In genomic region chr5:145353081-145353480, GRCm38 (mm10) we compare ENCODE assay signal across 27 mouse cellular contexts. TPM values are rescaled to one million over a fixed set of nuclear protein-coding genes. Genes with fewer than 3 reads are reported as not detected.
A peak's percentile ranks its signal among the peaks of the same experiment; 100 is the strongest.
DNase-seq lines count a peak whose midpoint lies in the region; ATAC-seq and TF ChIP-seq lines count a peak whose summit lies in the region.
"Had no signal": no experiment of that assay in that cellular context is flagged by ENCODE, and none has a peak within 500 bp of the region (broad histone marks: within the 10 kb centered on the region; RNA-seq: fewer than 3 reads in every experiment).

No protein-coding gene starts in this region.

- ATAC-seq in embryonic facial prominence, embryonic 14.5 days (ENCODE audit: low read depth): no peak
- no peak for ATAC-seq in midbrain, postnatal 0 days (ENCODE audit: low FRiP score)
- ATAC-seq: activated CD4-positive, CD25-positive, alpha-beta regulatory T cell, adult 4 months; CD4-positive, CD25-positive, alpha-beta regulatory T cell, adult 4 months; forebrain, embryonic 13.5 days; forebrain, embryonic 15.5 days; forebrain, postnatal 0 days; Patski had no signal

- WGBS in embryonic facial prominence, embryonic 14.5 days: 68% methylated on average over 1 of the region's 1 CpGs
- WGBS in embryonic facial prominence, embryonic 10.5 days: 70% methylated on average over 1 of the region's 1 CpGs
- 80% methylated on average over 1 of the region's 1 CpGs for WGBS in midbrain, postnatal 0 days

- H3K27ac ChIP-seq in embryonic facial prominence, embryonic 14.5 days (replicated peaks; ENCODE audit: low read depth, low read length): no peak overlapping the region
- H3K27ac ChIP-seq in embryonic facial prominence, embryonic 10.5 days (replicated peaks): no peak overlapping the region
- no peak overlapping the region for H3K27ac ChIP-seq in midbrain, postnatal 0 days (ENCODE audit: low read depth, low read length)
- H3K27ac ChIP-seq: embryonic facial prominence, embryonic 13.5 days; forebrain, embryonic 13.5 days; forebrain, embryonic 15.5 days had no signal

- no peaks in the 10 kb centered on the region for H3K4me1 ChIP-seq in embryonic facial prominence, embryonic 14.5 days (ENCODE audit: control insufficient read depth, insufficient read depth, low read length)
- no peaks in the 10 kb centered on the region for H3K4me1 ChIP-seq in embryonic facial prominence, embryonic 10.5 days
- no peaks in the 10 kb centered on the region for H3K4me1 ChIP-seq in midbrain, postnatal 0 days (ENCODE audit: insufficient read depth, low read length)
- H3K4me1 ChIP-seq: embryonic facial prominence, embryonic 13.5 days; forebrain, embryonic 13.5 days; forebrain, embryonic 15.5 days had no signal

- no peaks in the 10 kb centered on the region for H3K36me3 ChIP-seq in embryonic facial prominence, embryonic 14.5 days (ENCODE audit: control insufficient read depth, insufficient read depth, low read length)
- H3K36me3 ChIP-seq in embryonic facial prominence, embryonic 10.5 days (replicated peaks): no peaks in the 10 kb centered on the region
- no peaks in the 10 kb centered on the region for H3K36me3 ChIP-seq in midbrain, postnatal 0 days (ENCODE audit: insufficient read depth, low read length)
- H3K36me3 ChIP-seq: embryonic facial prominence, embryonic 13.5 days; forebrain, embryonic 15.5 days; G1E had no signal

- no peaks in the 10 kb centered on the region for H3K27me3 ChIP-seq in embryonic facial prominence, embryonic 14.5 days (replicated peaks; ENCODE audit: control insufficient read depth, insufficient read depth, low read length)
- H3K27me3 ChIP-seq in embryonic facial prominence, embryonic 10.5 days (replicated peaks; ENCODE audit: low read depth, poor library complexity, severe bottlenecking): no peaks in the 10 kb centered on the region
- H3K27me3 ChIP-seq in midbrain, postnatal 0 days (ENCODE audit: insufficient read depth, low read length): no peaks in the 10 kb centered on the region
- H3K27me3 ChIP-seq: embryonic facial prominence, embryonic 13.5 days; forebrain, embryonic 13.5 days; forebrain, embryonic 15.5 days; Patski had no signal

- no peak overlapping the region for H3K9ac ChIP-seq in embryonic facial prominence, embryonic 14.5 days (ENCODE audit: low read depth, low read length)
- H3K9ac ChIP-seq in midbrain, postnatal 0 days (replicated peaks; ENCODE audit: low read length, poor library complexity, severe bottlenecking): no peak overlapping the region
- H3K9ac ChIP-seq: embryonic facial prominence, embryonic 13.5 days; forebrain, embryonic 13.5 days; forebrain, embryonic 15.5 days; forebrain, postnatal 0 days had no signal

- DNase-seq in embryonic facial prominence, embryonic 14.5 days (ENCODE audit: low spot score): peak; percentile 4
- no peak for DNase-seq in embryonic facial prominence, embryonic 10.5 days (ENCODE audit: low spot score)
- DNase-seq in 3T3-L1 (ENCODE audit: low read depth, low spot score): peak; percentile 89
- DNase-seq in Muller cell, postnatal 12 days (ENCODE audit: inconsistent ontology term): peak; percentile 5
- no peak for DNase-seq in left cerebral cortex, adult 18-20 months (ENCODE audit: low spot score in 2 of 2)
- DNase-seq in midbrain, postnatal 0 days (ENCODE audit: low spot score): no peak
- DNase-seq: adrenal gland, adult 8-10 months; adrenal gland, postnatal 14 days; adrenal gland, postnatal 36 days; B cell, adult 2 months; cerebellum, adult 11-12 months; cerebellum, adult 2 months; cerebellum, adult 9-10 months; cerebellum, postnatal 10 days; cerebellum, postnatal 25 days; forebrain, postnatal 0 days had no signal

- H3K4me2 ChIP-seq in embryonic facial prominence, embryonic 14.5 days (ENCODE audit: low read depth, low read length): no peak overlapping the region
- H3K4me2 ChIP-seq in midbrain, postnatal 0 days (ENCODE audit: low read depth, low read length, poor library complexity, severe bottlenecking): no peak overlapping the region
- H3K4me2 ChIP-seq: embryonic facial prominence, embryonic 13.5 days; forebrain, embryonic 13.5 days; forebrain, embryonic 15.5 days had no signal

- no peak overlapping the region for H3K4me3 ChIP-seq in embryonic facial prominence, embryonic 14.5 days (ENCODE audit: low read depth, low read length)
- no peak overlapping the region for H3K4me3 ChIP-seq in embryonic facial prominence, embryonic 10.5 days
- H3K4me3 ChIP-seq in midbrain, postnatal 0 days (ENCODE audit: low read depth, low read length): no peak overlapping the region
- H3K4me3 ChIP-seq: embryonic facial prominence, embryonic 13.5 days; forebrain, embryonic 13.5 days; forebrain, embryonic 15.5 days had no signal

- TF ChIP-seq CTCF in midbrain, postnatal 0 days (IDR thresholded peaks at IDR 0.05): no peak

- H3K9me3 ChIP-seq in embryonic facial prominence, embryonic 14.5 days (ENCODE audit: control insufficient read depth, low read length): no peaks in the 10 kb centered on the region
- H3K9me3 ChIP-seq in embryonic facial prominence, embryonic 10.5 days: peaks cover 18% of the 10 kb centered on the region; the same call in 1 of the 2 replicates
- peaks cover 16% of the 10 kb centered on the region; the same call in 1 of the 2 replicates for H3K9me3 ChIP-seq in midbrain, postnatal 0 days (ENCODE audit: low read length)
- H3K9me3 ChIP-seq: embryonic facial prominence, embryonic 13.5 days; G1E had no signal

RNA-seq across cellular contexts. Expression of gene Cyp3a57, which starts 8.0 kb away (rescaled TPM):
- not detected in 2 replicates for polyA plus RNA-seq in embryonic facial prominence, embryonic 14.5 days (2014; fragmentation: Nextera tagmentation; extraction: Ambion mirVana)
- not detected in 2 replicates for polyA plus RNA-seq in embryonic facial prominence, embryonic 10.5 days (2016; fragmentation: Nextera tagmentation; extraction: Ambion mirVana)
- total RNA-seq in left cerebral cortex, adult 18-20 months (2021): not detected
- total RNA-seq in midbrain, postnatal 0 days (2014; rRNA removed): not detected in 2 replicates
- polyA plus RNA-seq in midbrain, postnatal 0 days (2015; fragmentation: Nextera tagmentation; extraction: Ambion mirVana): not detected in 2 replicates
- total RNA-seq: adrenal gland, adult 18-20 months; adrenal gland, postnatal 14 days; adrenal gland, postnatal 36 days; CH12.LX; forebrain, postnatal 0 days; G1E had no signal
- polyA plus RNA-seq: activated CD4-positive, CD25-positive, alpha-beta regulatory T cell, adult 4 months; CD4-positive, CD25-positive, alpha-beta regulatory T cell, adult 4 months; embryonic facial prominence, embryonic 11.5 days; embryonic facial prominence, embryonic 13.5 days; forebrain, embryonic 11.5 days; forebrain, embryonic 13.5 days; forebrain, embryonic 15.5 days; forebrain, postnatal 0 days; G1E; Patski had no signal

Comparison
In these comparisons a context has a peak if more than half of its experiments do, and no peak if none do; other contexts are left out.
1. DNase-seq: peak in embryonic facial prominence, embryonic 14.5 days (single experiment), 3T3-L1 (single experiment) and Muller cell, postnatal 12 days (single experiment); none in embryonic facial prominence, embryonic 10.5 days (single experiment), left cerebral cortex, adult 18-20 months (0 of 2) and midbrain, postnatal 0 days (single experiment).